Mouse (Mus musculus): ENCODE results near the gene Thrb.

Gene Thrb

DNA sequence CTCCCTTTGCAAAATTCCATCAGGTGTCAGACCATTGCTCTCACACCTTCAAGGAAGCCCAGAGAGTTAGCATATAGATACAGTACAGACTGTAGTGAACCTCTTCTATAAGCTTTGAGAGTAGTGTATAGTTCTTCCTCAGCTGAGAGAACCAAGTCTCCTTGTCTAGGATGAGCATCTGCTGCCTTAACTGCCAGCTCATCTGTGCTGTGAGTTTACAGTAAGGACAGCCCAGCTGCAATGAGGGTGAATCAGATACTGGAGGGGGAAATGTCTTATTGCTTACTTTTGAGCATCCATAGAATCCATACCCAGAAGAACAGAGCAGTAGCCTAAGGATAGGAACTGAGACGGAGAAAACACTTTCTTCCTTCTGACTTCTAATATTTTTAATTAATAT, 367.8 kb downstream of the Thrb start:
- DNase-seq (ENCODE audit: low spot score in 2 of 2), result no peak

DNA sequence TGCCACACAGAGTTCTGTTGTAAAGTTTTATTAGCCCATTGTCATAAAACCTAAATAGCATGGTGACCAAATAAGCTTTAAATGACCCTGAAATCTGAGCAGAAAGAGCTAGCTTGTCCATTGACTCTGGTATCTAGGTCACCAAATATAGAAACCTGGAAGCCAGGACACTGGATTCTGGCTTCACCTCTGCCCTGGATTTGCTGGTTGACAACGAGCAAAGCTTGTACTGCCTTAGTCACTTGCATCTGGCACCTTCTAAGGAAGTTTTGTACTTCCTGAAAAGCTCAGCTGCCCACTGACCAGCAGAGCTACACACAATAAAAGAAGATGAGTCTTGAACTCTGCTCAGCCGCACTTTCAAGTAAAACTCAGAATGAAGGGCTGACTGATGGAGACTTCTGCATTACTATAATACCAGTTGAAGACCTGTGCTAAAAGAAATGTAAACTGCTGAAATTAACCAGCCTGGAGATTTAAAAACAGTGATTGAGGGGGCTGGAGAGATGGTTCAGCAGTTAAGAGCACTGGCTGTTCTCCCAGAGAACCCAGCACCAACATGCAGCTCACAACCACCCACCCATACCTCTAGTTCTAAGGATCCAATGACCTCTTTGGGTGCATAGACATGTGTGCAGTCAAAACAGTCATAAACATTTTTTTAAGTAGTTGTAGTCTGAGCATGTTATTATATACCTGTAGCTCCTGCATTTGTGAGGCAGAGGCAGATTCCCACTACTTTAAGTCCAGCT, 369.3 kb downstream of the Thrb start:
- no peak for DNase-seq (ENCODE audit: low spot score in 2 of 2)

DNA sequence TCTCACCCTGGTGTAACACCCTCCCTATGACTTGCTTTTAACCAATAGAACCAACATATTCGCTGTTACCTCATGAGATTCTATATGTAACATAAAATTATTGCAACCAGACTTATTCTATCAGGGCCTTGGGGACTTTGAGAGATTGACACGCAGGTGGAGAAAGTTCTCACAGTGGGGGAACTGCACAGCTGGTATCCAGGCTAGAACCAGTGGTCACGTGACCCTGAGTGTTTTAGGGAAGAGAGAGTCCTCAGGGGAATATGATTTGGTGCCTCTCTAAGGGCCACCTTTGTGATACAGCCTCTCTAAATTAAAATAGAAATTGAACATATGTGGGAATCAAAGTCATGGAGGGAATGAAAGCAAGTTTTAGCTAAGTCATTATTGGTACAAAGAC, 371.9 kb downstream of the Thrb start:
- DNase-seq (ENCODE audit: low spot score in 2 of 2), result no peak

DNA sequence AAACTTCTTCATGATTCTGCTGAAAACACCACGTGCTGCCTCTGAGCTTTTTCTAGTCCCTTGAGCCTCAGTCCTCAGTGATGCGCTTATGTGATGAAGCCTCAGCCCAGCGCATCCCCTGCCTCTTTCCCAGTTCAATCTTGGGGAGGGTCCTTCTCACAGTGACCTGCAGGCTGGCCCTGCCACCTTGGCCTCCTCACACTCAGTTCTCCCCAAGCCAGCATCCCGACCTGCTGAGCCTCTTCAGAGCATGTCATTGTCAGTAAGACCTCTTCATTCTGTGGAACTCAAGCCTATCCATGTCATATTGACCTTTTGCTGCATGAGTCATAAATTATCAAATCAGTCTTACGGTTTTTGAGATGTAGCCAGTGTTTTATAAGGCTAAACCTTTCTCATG, 376.5 kb downstream of the Thrb start:
- DNase-seq (ENCODE audit: low spot score in 2 of 2), result no peak

DNA sequence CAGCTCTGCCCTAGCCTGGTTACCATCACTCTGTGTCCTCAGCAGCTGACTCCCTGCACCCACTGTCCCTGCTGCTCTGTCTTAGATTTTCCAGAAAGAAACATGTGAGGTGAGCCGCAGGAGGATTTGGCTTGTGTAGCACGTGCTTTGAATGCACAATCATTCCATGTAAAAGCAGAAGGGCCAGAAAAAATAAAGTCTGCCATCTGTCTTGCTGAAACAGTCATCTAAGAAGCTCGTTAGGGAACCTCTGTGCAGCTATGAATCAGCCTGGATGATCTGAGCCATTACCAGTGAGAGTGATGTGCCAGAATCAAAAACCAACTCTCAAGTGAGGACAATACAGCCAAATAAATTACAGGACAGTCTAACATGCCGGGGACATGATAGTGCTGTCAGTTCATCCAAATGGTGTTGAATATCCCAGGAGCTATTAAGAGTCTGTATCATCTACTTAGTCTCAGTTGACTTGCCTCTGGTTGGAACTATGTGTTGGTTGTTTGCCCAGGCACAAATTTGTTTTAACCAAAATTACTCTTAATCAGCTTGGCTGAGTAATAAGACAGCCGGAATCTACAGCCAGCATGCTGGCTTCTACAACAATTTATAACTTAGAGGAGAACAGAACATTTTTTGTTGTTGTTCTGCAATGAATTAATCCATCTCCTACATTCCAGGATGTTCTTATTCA, 402.2 kb downstream of the Thrb start:
- DNase-seq (ENCODE audit: low spot score in 2 of 2), result peak; percentile 56 to 66
